Mouse (Mus musculus) forebrain, embryonic 10.5 days (tissue): ENCODE measurements around the gene Uroc1. TPM values are rescaled to one million over a fixed set of nuclear protein-coding genes. Genes with fewer than 3 reads are reported as not detected.

Source experiments
- DNase-seq: peaks from one replicate; pipeline ENCODE4 v3.0.0-alpha.2; 2017; ENCODE audit warnings: low spot score; ENCODE audit errors: extremely low spot score
- H3K27ac ChIP-seq: fragments of 300-500 bp; sonication (generic); 2 replicates; pipeline ENCODE4 v1.5.1; 2016; ENCODE audit warnings: mild to moderate bottlenecking
- H3K27me3 ChIP-seq: fragments of 300-500 bp; sonication (generic); 2 replicates; pipeline ENCODE4 v1.6.1; 2016; ENCODE audit warnings: mild to moderate bottlenecking; ENCODE audit not compliant: poor library complexity, severe bottlenecking
- H3K36me3 ChIP-seq: fragments of 300-500 bp; sonication (generic); replicated peaks from 2 replicates; pipeline ENCODE4 v1.6.1; 2016; ENCODE audit warnings: mild to moderate bottlenecking, moderate library complexity
- H3K4me1 ChIP-seq: fragments of 300-500 bp; sonication (generic); 2 replicates; pipeline ENCODE4 v1.6.1; 2016
- H3K4me3 ChIP-seq: fragments of 300-500 bp; sonication (generic); 2 replicates; pipeline ENCODE4 v1.5.1; 2016; ENCODE audit warnings: mild to moderate bottlenecking, moderate library complexity
- H3K9me3 ChIP-seq: fragments of 300-500 bp; sonication (generic); 2 replicates; pipeline ENCODE4 v1.6.1; 2016; ENCODE audit warnings: mild to moderate bottlenecking, moderate library complexity
- WGBS: fragments of 180-500 bp; shearing (Covaris S2); methylation state at CpG from one replicate; pipeline ENCODE4 v1.1.7; 2016; 5-methylcytosine and 5-hydroxymethylcytosine counted together
- polyA plus RNA-seq: library from polyadenylated mRNA; unstranded; fragments of >200 nt; fragmentation: Nextera tagmentation; extraction: Ambion mirVana; gene quantifications from 2 replicates; pipeline ENCODE4 v1.2.1, GENCODE M21; 2016

Uroc1 gene
- polyA plus RNA-seq, 1 experiment from 2014 or later: not detected

- Histone ChIP-seq H3K27ac (no peak overlapping the region), H3K9me3 (no peaks in the 10 kb centered on the region), H3K36me3 (no peaks in the 10 kb centered on the region), H3K4me3 (no peak overlapping the region), H3K4me1 (no peaks in the 10 kb centered on the region), H3K27me3 (no peaks in the 10 kb centered on the region)
- WGBS: 87% methylated on average over 1 of the region's 1 CpGs
- no peak for DNase-seq
Observed at GRCm38 (mm10) chr6:90410972-90411371, 77.9 kb downstream of the Uroc1 start.

GRCm38 (mm10) chr6:90411926-90412325, 78.8 kb downstream of the Uroc1 start:
- H3K9me3 ChIP-seq: no peaks in the 10 kb centered on the region
- no peak overlapping the region for H3K4me3 ChIP-seq
- no peak overlapping the region for H3K27ac ChIP-seq
- no peaks in the 10 kb centered on the region for H3K36me3 ChIP-seq
- no peaks in the 10 kb centered on the region for H3K4me1 ChIP-seq
- WGBS: 81% methylated on average over 7 of the region's 7 CpGs
- no peak for DNase-seq
- no peaks in the 10 kb centered on the region for H3K27me3 ChIP-seq

Other genes with a start within 250 kb of the Uroc1 start
- gene Vmn1r50, start 231.9 kb upstream of the Uroc1 start, polyA plus RNA-seq: not detected in 2 replicates
- gene Vmn1r51, start 210.7 kb upstream of the Uroc1 start, polyA plus RNA-seq: 0.04 TPM in 1 of 2 replicates, not detected in the other
- not detected in 2 replicates for gene Vmn1r52, start 158.5 kb upstream of the Uroc1 start, polyA plus RNA-seq
- not detected in 2 replicates for gene V1ra8, start 130.5 kb upstream of the Uroc1 start, polyA plus RNA-seq
- not detected in 2 replicates for gene Vmn1r53, start 108.8 kb upstream of the Uroc1 start, polyA plus RNA-seq
- gene Vmn1r54, start 87.0 kb upstream of the Uroc1 start, polyA plus RNA-seq: not detected in 2 replicates
- gene BC048671, start 32.1 kb upstream of the Uroc1 start, polyA plus RNA-seq: not detected in 2 replicates
- not detected in 2 replicates for gene Chst13, start 8.1 kb upstream of the Uroc1 start, polyA plus RNA-seq
- gene Zxdc, start 36.2 kb downstream of the Uroc1 start, polyA plus RNA-seq: 5.5 and 6.3 TPM in 2 replicates
- gene Cfap100, start 95.5 kb downstream of the Uroc1 start, polyA plus RNA-seq: 0.98 and 1.2 TPM in 2 replicates
- gene Klf15, start 129.3 kb downstream of the Uroc1 start, polyA plus RNA-seq: 5.5 and 5.6 TPM in 2 replicates
- gene Aldh1l1, start 153.1 kb downstream of the Uroc1 start, polyA plus RNA-seq: 1.7 and 2.1 TPM in 2 replicates